Mouse (Mus musculus) gastrocnemius, adult 2 months (tissue): ENCODE measurements at regions not wholly inside any gene's neighbourhood (a gene's known extent, or its start where the extent isn't known, plus 50 kb on each side); places are given as distances from the start of the nearest gene placed in this dataset.

Experiments
- DNase-seq: peaks from one replicate; pipeline ENCODE4 v3.0.0; 2022
- H3K27ac ChIP-seq: fragments of 200-600 bp; 2 replicates; pipeline ENCODE4 v1.8.1; 2022; ENCODE audit warnings: mild to moderate bottlenecking
- H3K4me3 ChIP-seq: fragments of 200-600 bp; 2 replicates; pipeline ENCODE4 v1.8.1; 2022; ENCODE audit warnings: mild to moderate bottlenecking, moderate library complexity
- CTCF ChIP-seq: fragments of 200-600 bp; IDR thresholded peaks from 2 replicates; pipeline ENCODE4 v1.8.1; 2022; ENCODE audit warnings: antibody characterized with exemption, mild to moderate bottlenecking, moderate library complexity
- intact Hi-C: fragments of 180-260 bp; cut with DNase I; formaldehyde crosslinking; loops from one replicate; pipeline ENCODE4 v1.15.1; 2025

DNA sequence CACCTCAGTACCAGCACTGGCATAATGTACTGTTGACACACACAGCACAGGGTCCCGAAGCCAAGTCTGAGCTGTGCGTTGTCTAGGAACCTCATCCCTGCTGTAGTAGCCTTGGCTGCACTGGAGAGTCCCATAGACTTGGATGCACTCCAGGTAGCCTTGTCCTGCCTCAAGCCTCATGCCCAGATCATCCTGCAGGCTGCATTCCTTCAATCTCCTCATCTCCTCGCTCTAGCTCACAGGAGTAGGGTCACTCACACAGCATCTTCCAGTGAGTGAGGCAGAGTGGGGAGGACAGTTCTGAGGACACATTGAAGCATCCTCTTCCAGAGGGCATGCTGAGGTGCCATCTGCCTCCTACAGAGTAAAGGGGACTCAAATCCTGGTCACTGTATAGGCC, 55.7 kb upstream of the Ctnnb1 start:
- Histone ChIP-seq H3K4me3 (no peak overlapping the region), H3K27ac (no peak overlapping the region)
- no peak for TF ChIP-seq CTCF
- intact Hi-C loops = no loop called here
- no peak for DNase-seq

DNA sequence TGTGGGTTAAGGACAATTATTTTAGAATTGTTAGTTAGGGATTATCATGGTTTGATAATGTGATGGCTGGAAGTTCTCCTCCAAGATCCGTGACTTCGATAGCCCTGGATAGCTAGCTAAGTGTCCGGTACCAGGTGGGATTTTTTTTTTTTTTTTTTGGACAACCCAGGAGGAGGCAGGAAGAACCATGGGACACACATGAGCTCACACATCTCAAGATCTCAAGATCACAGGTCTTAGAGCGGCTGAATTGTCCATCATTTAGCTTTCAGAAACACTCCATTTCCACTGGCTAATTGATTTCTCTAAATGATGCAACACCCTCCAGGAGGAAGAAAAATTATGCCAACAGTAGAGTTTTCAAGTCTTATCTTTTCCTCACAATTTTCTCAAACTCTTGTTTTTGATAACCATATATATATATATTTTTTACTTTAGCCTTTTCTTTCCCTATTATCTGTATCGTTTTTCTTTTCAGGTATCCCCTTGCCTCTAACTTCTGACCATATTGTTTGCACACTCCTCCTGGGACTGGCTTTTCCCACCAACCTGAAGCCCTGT, 54.5 kb upstream of the Ctnnb1 start:
- no peak for DNase-seq
- no peak overlapping the region for H3K27ac ChIP-seq
- intact Hi-C loops = no loop called here
- no peak overlapping the region for H3K4me3 ChIP-seq
- no peak for TF ChIP-seq CTCF

DNA sequence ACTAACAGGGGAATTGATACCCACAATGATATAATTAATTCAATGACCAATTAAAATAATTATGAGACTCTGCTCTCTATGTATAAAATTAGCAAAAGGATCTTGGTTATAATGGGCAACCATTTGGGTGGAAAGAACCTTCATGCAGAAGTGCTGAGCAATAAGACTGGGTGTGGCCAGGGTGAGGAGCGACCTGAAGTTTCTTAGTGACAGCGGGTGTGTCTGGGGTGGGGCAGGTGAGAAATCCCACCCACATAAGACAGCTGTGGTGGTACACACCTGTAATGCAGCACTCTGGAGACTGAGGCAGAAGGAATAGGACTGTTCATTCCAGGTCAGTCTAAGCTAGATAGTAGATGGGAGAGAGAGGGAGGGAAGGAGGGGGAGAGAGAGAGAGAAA, 51.9 kb upstream of the Ctnnb1 start:
- intact Hi-C loops = no loop called here
- H3K27ac ChIP-seq = no peak overlapping the region
- no peak for DNase-seq
- no peak overlapping the region for H3K4me3 ChIP-seq
- no peak for TF ChIP-seq CTCF
